Mouse (Mus musculus): ENCODE results near the gene Tmcc3. TPM values are rescaled to one million over a fixed set of nuclear protein-coding genes. Genes with fewer than 3 reads are reported as not detected.

Tmcc3 gene
- polyA plus RNA-seq, 1 experiment from 2014 or later, result 8.6 TPM

- Histone ChIP-seq H3K27me3 (replicated peaks) (no peaks in the 10 kb centered on the region), H3K4me1 (replicated peaks) (no peaks in the 10 kb centered on the region), H3K9ac (no peak overlapping the region), H3K9me3 (no peaks in the 10 kb centered on the region), H3K4me3 (replicated peaks) (no peak overlapping the region), H3K4me2 (replicated peaks) (no peak overlapping the region), H3K27ac (no peak overlapping the region), H3K36me3 (no peaks in the 10 kb centered on the region)
- no peak for ATAC-seq
- 62% methylated on average over 6 of the region's 6 CpGs for WGBS
Observed at GRCm38 (mm10) chr10:94557428-94558149, 245.8 kb downstream of the Tmcc3 start.

GRCm38 (mm10) chr10:94558826-94559225, 247.1 kb downstream of the Tmcc3 start:
- Histone ChIP-seq H3K9me3 (no peaks in the 10 kb centered on the region), H3K4me1 (replicated peaks) (no peaks in the 10 kb centered on the region), H3K36me3 (no peaks in the 10 kb centered on the region), H3K4me2 (replicated peaks) (no peak overlapping the region), H3K4me3 (replicated peaks) (no peak overlapping the region), H3K27me3 (replicated peaks) (no peaks in the 10 kb centered on the region), H3K27ac (no peak overlapping the region), H3K9ac (no peak overlapping the region)
- 80% methylated on average over 7 of the region's 7 CpGs for WGBS
- no peak for ATAC-seq

- ATAC-seq, result peak; percentile 74
- 58% methylated on average over 7 of the region's 7 CpGs for WGBS
- no peak overlapping the region for H3K9ac ChIP-seq
- H3K27me3 ChIP-seq (replicated peaks), result no peaks in the 10 kb centered on the region
- H3K4me2 ChIP-seq (replicated peaks), result no peak overlapping the region
- H3K36me3 ChIP-seq, result no peaks in the 10 kb centered on the region
- no peak overlapping the region for H3K4me3 ChIP-seq (replicated peaks)
- no peak overlapping the region for H3K27ac ChIP-seq
- no peaks in the 10 kb centered on the region for H3K4me1 ChIP-seq (replicated peaks)
- no peaks in the 10 kb centered on the region for H3K9me3 ChIP-seq
Observed at GRCm38 (mm10) chr10:94561351-94561750, 249.6 kb downstream of the Tmcc3 start.

- Histone ChIP-seq H3K27ac (no peak overlapping the region), H3K4me2 (replicated peaks) (no peak overlapping the region), H3K9ac (no peak overlapping the region), H3K27me3 (replicated peaks) (no peaks in the 10 kb centered on the region), H3K9me3 (no peaks in the 10 kb centered on the region), H3K36me3 (no peaks in the 10 kb centered on the region), H3K4me3 (replicated peaks) (no peak overlapping the region), H3K4me1 (replicated peaks) (no peaks in the 10 kb centered on the region)
- ATAC-seq, result no peak
- WGBS, result 23% methylated on average over 1 of the region's 1 CpGs
Observed at GRCm38 (mm10) chr10:94562188-94562587, 250.4 kb downstream of the Tmcc3 start.

- H3K9ac ChIP-seq, result no peak overlapping the region
- H3K9me3 ChIP-seq, result no peaks in the 10 kb centered on the region
- no peak overlapping the region for H3K4me2 ChIP-seq (replicated peaks)
- no peaks in the 10 kb centered on the region for H3K4me1 ChIP-seq (replicated peaks)
- no peaks in the 10 kb centered on the region for H3K36me3 ChIP-seq
- H3K27me3 ChIP-seq (replicated peaks), result no peaks in the 10 kb centered on the region
- WGBS, result 87% methylated on average over 3 of the region's 3 CpGs
- no peak overlapping the region for H3K27ac ChIP-seq
- ATAC-seq, result no peak
- H3K4me3 ChIP-seq (replicated peaks), result no peak overlapping the region
Observed at GRCm38 (mm10) chr10:94562991-94563390, 251.2 kb downstream of the Tmcc3 start.

GRCm38 (mm10) chr10:94565410-94566221, 253.9 kb downstream of the Tmcc3 start:
- no peak for ATAC-seq
- no peaks in the 10 kb centered on the region for H3K4me1 ChIP-seq (replicated peaks)
- H3K9me3 ChIP-seq, result no peaks in the 10 kb centered on the region
- H3K4me2 ChIP-seq (replicated peaks), result no peak overlapping the region
- no peaks in the 10 kb centered on the region for H3K27me3 ChIP-seq (replicated peaks)
- no peak overlapping the region for H3K9ac ChIP-seq
- no peak overlapping the region for H3K27ac ChIP-seq
- H3K36me3 ChIP-seq, result no peaks in the 10 kb centered on the region
- WGBS, result 40% methylated on average over 7 of the region's 7 CpGs
- H3K4me3 ChIP-seq (replicated peaks), result no peak overlapping the region

GRCm38 (mm10) chr10:94566222-94566868, 254.6 kb downstream of the Tmcc3 start:
- H3K9me3 ChIP-seq, result no peaks in the 10 kb centered on the region
- H3K4me2 ChIP-seq (replicated peaks), result no peak overlapping the region
- no peak for ATAC-seq
- no peak overlapping the region for H3K9ac ChIP-seq
- no peaks in the 10 kb centered on the region for H3K27me3 ChIP-seq (replicated peaks)
- no peaks in the 10 kb centered on the region for H3K4me1 ChIP-seq (replicated peaks)
- no peaks in the 10 kb centered on the region for H3K36me3 ChIP-seq
- WGBS, result 75% methylated on average over 21 of the region's 21 CpGs
- no peak overlapping the region for H3K4me3 ChIP-seq (replicated peaks)
- H3K27ac ChIP-seq, result no peak overlapping the region

- Histone ChIP-seq H3K4me1 (replicated peaks) (no peaks in the 10 kb centered on the region), H3K36me3 (no peaks in the 10 kb centered on the region), H3K4me2 (replicated peaks) (no peak overlapping the region), H3K27me3 (replicated peaks) (no peaks in the 10 kb centered on the region), H3K4me3 (replicated peaks) (no peak overlapping the region), H3K9ac (no peak overlapping the region), H3K27ac (no peak overlapping the region), H3K9me3 (no peaks in the 10 kb centered on the region)
- ATAC-seq, result no peak
- WGBS, result 94% methylated on average over 6 of the region's 6 CpGs
Observed at GRCm38 (mm10) chr10:94567251-94567650, 255.5 kb downstream of the Tmcc3 start.

- H3K4me2 ChIP-seq (replicated peaks), result no peak overlapping the region
- no peaks in the 10 kb centered on the region for H3K4me1 ChIP-seq (replicated peaks)
- ATAC-seq, result 0 out of 2 replicates have a peak, but pooled peaks have one; percentile 22
- no peaks in the 10 kb centered on the region for H3K27me3 ChIP-seq (replicated peaks)
- no peak overlapping the region for H3K4me3 ChIP-seq (replicated peaks)
- no peaks in the 10 kb centered on the region for H3K9me3 ChIP-seq
- H3K9ac ChIP-seq, result no peak overlapping the region
- no peak overlapping the region for H3K27ac ChIP-seq
- H3K36me3 ChIP-seq, result no peaks in the 10 kb centered on the region
- WGBS, result 62% methylated on average over 14 of the region's 14 CpGs
Observed at GRCm38 (mm10) chr10:94567915-94568314, 256.2 kb downstream of the Tmcc3 start.

GRCm38 (mm10) chr10:94568867-94569266, 257.1 kb downstream of the Tmcc3 start:
- Histone ChIP-seq H3K9me3 (no peaks in the 10 kb centered on the region), H3K27me3 (replicated peaks) (no peaks in the 10 kb centered on the region), H3K27ac (no peak overlapping the region), H3K4me3 (replicated peaks) (no peak overlapping the region), H3K36me3 (no peaks in the 10 kb centered on the region), H3K4me1 (replicated peaks) (no peaks in the 10 kb centered on the region), H3K4me2 (replicated peaks) (no peak overlapping the region), H3K9ac (no peak overlapping the region)
- no peak for ATAC-seq
- WGBS, result 78% methylated on average over 7 of the region's 7 CpGs

GRCm38 (mm10) chr10:94569731-94570130, 258.0 kb downstream of the Tmcc3 start:
- no peak for ATAC-seq
- Histone ChIP-seq H3K27ac (no peak overlapping the region), H3K27me3 (replicated peaks) (no peaks in the 10 kb centered on the region), H3K4me1 (replicated peaks) (peaks cover 3% of the 10 kb centered on the region), H3K9me3 (no peaks in the 10 kb centered on the region), H3K9ac (no peak overlapping the region), H3K36me3 (no peaks in the 10 kb centered on the region), H3K4me2 (replicated peaks) (no peak overlapping the region), H3K4me3 (replicated peaks) (no peak overlapping the region)
- 78% methylated on average over 7 of the region's 7 CpGs for WGBS

- ATAC-seq, result no peak
- Histone ChIP-seq H3K4me1 (replicated peaks) (peaks cover 13% of the 10 kb centered on the region), H3K9me3 (no peaks in the 10 kb centered on the region), H3K4me3 (replicated peaks) (no peak overlapping the region), H3K4me2 (replicated peaks) (no peak overlapping the region), H3K36me3 (no peaks in the 10 kb centered on the region), H3K9ac (no peak overlapping the region), H3K27me3 (replicated peaks) (no peaks in the 10 kb centered on the region), H3K27ac (no peak overlapping the region)
- 81% methylated on average over 9 of the region's 9 CpGs for WGBS
Observed at GRCm38 (mm10) chr10:94571927-94572620, 260.3 kb downstream of the Tmcc3 start.
